Mouse (Mus musculus) liver, embryonic 14.5 days (tissue): ENCODE measurements at regions not wholly inside any gene's neighbourhood (a gene's known extent, or its start where the extent isn't known, plus 50 kb on each side); places are given as distances from the start of the nearest gene placed in this dataset.

ENCODE experiments used
- CTCF ChIP-seq: IDR thresholded peaks from 2 replicates; pipeline ENCODE4 v1.5.1; 2016; ENCODE audit warnings: antibody characterized with exemption, low read depth, control low read depth
- EP300 ChIP-seq: IDR thresholded peaks from 2 replicates; pipeline ENCODE4 v1.6.1; 2016; ENCODE audit warnings: antibody characterized with exemption, low read depth

GRCm38 (mm10) chr7:95550099-95550498 lies 620.9 kb upstream of the Tenm4 start:
- TF ChIP-seq CTCF (no peak), EP300 (no peak)
